Mouse (Mus musculus): ENCODE measurements around the gene Rin3. TPM values are rescaled to one million over a fixed set of nuclear protein-coding genes. Genes with fewer than 3 reads are reported as not detected.
A peak's percentile ranks its signal among the peaks of the same experiment; 100 is the strongest.

Rin3 gene
- total RNA-seq, 2 experiments from 2014 or later = 29.7 to 33.1 TPM

DNA sequence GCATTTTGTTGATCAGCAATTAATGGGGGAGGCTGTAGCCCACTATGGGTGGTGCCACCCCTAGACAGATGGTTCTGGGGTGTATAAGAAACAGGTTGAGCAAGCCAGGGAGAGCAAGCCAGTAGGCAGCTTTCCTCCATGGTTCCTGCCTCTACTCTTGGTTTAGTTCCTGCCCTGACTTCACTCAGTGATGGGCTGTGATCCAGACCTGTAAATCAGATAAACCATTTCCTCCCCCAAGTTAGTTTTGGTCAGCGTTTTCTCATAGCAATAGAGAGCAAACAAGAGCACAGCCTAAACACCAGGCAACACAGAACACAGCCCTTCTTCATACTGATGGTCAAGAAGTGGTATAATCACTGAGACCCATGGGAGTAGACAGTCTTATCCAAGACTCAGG is 18.7 kb downstream of the Rin3 start:
- DNase-seq (ENCODE audit: low spot score in 2 of 2) = no peak

DNA sequence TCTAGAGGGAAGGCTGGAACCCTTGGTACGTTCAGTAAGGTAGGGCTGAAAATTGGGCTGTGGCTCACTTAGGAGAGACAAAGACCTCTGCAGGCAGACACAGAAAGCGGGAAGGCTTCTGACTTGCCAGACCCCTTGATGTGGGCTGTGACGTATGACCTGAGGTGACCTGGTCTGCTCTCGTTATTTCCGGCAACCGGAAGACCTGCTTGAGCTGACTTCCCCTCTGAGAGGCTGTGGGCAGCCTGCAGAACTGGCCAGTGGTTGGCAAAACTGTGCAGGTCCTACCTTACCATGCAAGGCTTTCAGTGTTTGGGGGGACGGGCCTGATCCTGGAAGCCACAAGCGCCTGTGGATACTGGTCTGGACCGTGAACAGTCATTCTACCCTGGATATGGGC is 19.5 kb downstream of the Rin3 start:
- no peak for DNase-seq (ENCODE audit: low spot score in 2 of 2)

DNA sequence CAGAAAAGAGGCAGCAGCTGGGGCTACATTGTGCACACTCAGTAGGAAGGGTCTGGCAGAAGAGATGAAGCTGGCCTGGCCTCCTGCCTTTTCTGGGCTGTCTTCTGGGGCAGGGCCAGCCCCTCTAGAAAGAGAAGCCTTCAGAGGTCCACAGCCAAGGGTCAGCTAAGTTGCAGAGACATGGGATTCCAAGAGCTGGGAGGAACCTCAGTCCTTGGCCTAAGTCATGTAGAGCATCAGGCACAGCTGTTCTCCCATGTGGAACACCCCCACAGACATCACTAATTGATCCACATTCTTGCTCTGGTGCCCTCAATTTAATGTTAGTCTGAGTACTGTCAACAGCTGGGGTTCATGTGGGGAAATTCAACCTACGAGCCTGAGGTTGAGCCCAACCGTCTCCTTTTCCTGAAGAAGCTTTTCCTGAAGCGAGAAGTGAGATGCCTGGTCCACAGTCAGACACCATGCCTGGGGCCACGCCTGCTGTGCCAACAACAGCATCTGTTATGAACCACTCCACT is 20.0 kb downstream of the Rin3 start:
- peak; percentile 65 to 82 for DNase-seq (ENCODE audit: low spot score in 2 of 2)

DNA sequence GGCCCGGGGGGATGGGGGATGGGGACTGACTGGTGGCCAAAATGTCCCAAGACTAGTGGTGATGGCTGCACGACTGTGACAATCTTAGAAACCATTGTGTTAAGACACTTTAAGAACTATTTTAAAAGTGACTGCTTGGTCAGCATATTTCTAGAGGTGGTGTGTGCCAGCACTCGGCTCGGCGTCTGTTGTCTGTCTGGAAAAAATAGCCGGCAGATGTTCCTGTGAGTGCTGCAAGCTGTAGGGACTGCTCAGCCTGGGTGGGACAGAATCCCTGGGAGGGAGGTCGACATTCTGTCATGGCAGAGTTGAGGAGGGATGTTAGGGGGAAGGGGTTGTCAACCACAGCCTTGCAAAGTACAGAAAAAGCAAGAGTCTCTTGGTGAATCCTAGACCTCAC is 21.0 kb downstream of the Rin3 start:
- no peak for DNase-seq (ENCODE audit: low spot score in 2 of 2)

DNA sequence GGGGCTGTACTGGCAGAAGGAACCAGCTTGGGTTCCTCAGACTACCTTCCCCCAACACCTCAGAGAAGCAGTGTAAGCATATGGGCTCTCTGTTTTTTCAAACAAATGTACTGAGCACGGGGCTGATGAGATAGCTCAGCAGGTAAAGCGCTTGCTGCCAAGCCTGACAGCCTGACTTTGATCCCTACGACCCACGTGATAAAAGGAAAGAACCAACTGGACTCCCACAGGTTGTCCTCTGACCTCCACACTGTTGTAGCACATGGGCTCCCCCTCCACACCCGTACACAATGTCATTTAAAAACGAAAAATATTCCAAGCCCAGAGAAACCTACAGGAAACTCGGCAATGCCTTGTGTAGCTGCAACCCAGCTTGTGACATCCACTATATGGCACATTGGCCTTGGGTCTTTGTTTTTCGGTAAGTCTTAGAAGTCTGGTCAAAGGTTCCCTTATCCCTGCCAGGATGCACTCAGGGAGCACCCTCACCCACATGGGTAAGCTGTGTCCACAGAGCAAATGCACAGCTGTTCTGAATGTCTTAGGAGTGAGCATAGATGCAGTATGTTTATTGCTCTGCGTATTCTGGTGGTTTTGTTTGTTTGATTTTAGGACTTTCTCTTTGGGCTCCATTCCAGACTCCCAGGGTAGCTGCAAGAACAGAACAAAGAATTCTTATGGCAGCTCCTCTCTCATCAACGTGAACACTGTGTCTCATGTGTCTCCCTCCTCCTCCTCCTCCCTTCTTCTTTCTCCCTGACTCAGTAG is 22.4 kb downstream of the Rin3 start:
- no peak for DNase-seq (ENCODE audit: low spot score in 2 of 2)

DNA sequence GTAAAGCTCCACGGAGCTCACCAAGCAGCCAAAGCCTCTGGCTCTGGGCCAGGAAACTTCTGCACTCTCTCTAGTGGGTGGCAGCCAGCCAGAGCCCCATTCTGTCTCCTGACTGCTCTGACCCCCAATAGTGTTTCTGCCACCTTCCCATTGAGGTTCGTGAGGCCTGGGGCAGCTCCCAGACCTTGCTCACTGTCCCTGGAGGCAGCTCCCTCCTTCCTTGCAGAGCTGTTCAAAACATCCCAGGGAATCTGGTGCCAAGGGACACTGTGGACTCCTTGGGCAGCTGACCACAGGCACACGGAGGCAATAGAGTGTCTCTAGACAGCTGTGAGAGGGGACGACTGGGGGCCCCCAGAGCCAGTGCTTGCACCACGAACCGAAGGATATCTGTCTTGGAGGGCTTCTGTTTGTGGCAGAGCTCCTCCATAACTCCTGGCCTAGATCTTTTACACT is 25.2 kb downstream of the Rin3 start:
- DNase-seq (ENCODE audit: low spot score in 2 of 2) = peak in 1 of 2 experiments; percentile 73

DNA sequence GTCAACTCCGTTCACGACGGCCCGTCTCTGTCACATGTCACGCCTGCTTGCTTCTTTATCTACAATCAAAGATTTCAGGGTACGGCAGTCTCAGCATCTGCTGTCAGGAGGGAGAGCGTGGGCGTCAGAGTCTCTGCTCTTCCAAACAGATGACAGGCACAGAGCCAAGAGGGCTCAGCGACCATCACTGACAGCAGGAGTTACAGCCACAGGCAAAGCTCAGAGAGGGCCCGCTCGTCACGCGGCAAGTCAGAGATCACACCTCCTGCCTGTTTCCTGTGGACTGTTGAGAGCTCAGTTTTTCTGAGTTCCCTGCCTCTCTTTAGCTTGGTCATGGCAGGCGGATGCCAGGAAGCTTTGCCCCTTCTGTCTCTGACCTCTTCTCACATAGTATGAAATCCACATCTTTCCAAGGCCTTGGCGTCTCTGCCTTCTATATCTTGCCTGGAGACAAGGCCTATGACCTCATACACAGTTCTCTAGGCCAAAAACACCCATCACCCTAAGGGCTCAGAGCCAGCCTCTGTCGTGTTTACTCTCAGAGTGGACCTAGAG is 25.7 kb downstream of the Rin3 start:
- DNase-seq (ENCODE audit: low spot score in 2 of 2) = peak in 1 of 2 experiments; percentile 50

DNA sequence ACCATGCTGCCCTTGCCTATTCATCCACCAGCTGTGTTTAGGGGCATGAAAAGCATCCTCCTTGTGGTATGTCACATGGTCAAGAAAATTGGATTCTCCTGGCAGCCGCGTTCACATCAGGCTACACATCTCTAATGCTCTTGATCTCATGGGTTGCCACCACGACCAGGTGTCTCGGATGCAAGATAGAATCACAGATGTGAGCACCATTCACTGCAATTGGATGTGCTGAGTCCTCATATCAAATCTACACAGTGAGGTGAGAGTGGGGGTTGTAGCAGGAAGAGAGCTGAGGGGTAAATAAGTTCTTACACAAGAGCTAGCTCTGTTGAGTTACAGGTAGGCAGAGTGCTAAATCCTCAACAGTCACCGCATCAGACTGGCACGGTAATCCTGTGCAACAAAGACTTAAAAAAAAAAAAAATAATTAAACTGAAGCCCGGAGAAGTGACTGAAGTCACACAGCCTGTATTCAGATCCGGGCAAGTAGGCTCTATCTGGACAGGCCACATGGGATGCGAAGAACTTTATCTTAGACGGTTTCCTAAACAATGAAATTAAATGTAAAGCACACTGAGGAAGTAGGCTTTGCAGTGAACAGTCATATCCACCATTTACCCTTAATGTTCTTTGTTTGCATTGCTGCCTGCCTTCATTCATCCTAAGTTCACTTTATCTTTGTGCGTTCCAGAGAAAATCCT is 26.4 kb downstream of the Rin3 start:
- no peak for DNase-seq (ENCODE audit: low spot score in 2 of 2)

DNA sequence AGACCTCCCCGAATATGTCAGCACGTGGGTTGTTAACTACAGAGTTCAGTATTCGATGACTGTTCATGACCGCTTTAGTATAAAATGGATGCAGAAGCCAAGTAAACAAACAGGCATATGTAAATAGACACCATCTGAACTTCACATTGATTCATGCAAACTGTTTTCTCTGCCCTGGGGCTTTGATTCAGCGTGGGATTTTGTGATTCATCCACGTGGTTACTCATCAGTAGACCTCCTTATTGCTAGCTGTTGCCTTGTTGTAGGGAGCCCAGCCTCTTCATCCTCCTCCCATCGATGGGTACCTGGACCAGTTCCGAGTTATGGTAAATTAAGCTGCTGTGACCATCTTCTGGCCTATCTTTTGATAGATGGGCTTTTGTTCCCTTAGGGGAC is 26.9 kb downstream of the Rin3 start:
- no peak for DNase-seq (ENCODE audit: low spot score in 2 of 2)

DNA sequence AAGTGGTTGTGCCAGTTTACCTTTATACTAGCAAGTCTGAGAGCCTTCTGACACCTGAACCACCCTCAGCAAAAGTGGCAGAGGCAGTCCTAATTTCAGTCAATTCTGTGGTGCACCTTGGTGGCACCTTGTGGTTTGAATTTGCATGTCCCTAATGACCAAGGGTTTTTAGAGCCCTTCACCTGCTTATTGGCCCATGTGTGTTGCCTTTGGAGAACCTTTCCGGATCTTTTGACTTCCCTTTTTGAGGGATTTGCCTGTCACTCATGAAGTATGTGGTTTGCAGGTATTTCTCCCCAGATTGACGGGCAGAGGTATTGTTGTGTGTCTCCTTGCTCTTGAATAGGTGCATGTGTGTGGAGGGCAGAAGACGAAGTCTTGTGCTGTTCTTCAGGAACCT is 27.4 kb downstream of the Rin3 start:
- DNase-seq (ENCODE audit: low spot score in 2 of 2) = no peak

DNA sequence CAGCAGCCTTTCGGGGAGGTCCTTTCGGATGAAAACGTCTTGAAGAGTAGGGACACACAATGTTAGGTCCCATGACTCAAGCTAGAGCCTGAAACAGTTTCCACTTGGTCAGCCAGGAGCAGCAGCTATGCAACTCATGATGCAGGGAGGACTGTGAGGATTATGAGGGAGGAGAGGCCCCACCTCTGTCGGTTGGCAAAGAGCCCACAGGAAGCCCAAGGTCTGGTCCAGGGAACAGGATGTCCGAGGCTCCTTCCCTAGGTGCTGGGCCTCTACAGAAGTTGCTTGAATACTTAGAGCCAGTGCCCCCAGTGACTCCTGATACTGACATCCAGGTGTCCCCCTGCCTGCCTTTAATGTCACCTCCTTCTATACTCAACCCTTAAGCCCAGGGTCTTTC is 28.6 kb downstream of the Rin3 start:
- DNase-seq (ENCODE audit: low spot score in 2 of 2) = no peak

DNA sequence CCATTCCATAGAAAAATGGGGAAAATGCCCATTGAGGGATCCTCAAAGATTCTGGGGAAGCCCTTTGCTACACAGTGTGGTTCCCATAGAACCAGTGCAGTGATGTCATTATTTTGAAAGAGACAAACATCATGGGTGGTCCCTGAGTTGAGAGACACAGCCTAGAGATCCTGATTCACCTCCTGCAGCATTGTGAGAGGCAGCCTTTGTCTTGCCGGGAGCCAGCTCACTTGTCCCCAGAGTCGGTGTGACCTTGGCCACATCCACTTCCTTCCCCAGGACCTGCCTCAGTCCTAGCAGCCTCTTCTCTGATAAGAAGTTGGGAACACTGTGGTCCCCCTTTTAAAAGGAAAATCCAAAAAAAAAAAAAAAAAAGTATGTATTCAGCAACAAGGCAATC is 36.3 kb downstream of the Rin3 start:
- DNase-seq (ENCODE audit: low spot score in 2 of 2) = no peak

DNA sequence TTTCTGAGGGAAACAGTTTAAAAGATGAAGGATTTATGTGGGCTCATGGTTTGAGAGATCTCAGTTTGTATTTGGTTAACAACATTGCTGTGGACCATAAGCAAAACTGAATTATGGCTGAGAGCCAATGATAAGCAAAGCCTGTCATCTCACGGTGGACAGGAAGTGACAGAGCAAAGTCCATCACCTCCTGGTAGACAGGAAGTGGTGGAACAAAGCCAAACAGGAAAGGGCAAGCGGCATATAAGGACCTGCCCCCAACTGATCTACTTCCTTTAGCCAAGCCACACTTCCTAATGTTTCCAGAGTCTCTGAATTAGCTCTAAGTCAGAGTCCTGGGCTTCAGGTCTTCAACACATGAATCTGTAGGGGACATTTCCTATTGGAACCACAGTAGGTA is 37.1 kb downstream of the Rin3 start:
- DNase-seq (ENCODE audit: low spot score in 2 of 2) = no peak

DNA sequence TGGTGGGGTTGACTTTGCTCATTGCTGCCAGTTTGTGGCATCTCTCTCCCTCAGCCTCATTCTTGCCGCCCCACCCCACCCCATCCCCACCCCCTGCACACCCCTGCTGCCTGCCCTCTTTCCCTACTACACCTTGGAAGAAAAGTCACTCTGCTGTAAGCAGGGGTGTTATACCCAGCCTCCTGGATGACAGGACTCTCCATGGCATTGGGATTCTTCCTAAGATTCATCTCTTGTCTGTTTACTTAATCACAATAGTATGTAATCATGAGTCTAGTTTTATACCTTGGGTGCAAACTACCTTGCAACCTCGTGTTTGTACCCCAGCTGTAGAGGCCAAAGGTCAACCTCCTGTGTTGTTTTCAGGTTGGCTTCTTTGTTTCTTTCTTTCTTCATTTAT is 37.5 kb downstream of the Rin3 start:
- no peak for DNase-seq (ENCODE audit: low spot score in 2 of 2)

DNA sequence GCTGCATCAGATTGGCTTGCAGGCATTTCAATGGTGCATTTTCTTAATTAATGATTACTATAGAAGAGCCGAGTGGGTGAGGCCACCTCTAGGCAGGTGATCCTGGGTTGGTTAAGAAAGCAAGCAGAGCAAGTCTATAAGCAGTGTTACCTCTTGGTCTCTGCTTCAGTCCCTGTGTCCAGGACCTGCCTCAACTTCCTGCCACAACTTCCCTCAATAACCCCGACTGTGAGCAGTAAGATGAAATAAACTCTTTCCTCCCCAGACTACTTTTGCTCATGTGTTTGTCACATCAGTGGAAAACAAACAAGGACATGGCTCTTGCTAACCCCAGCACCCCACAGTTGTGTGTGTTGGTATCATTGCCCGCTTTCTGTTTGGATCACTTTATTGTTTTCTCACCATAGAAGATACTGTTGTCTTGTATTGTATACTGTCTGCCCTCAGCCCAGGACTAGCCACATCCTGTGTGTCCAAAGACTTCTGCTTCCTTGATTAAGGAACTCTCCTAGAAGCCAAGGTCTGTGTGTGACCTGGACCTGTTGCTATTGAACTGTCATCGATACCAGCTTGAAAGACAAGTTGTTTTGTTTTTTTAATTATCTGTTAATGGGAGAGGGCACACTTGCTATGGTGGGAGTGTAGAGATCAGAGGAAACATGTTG is 38.3 kb downstream of the Rin3 start:
- DNase-seq (ENCODE audit: low spot score in 2 of 2) = no peak

DNA sequence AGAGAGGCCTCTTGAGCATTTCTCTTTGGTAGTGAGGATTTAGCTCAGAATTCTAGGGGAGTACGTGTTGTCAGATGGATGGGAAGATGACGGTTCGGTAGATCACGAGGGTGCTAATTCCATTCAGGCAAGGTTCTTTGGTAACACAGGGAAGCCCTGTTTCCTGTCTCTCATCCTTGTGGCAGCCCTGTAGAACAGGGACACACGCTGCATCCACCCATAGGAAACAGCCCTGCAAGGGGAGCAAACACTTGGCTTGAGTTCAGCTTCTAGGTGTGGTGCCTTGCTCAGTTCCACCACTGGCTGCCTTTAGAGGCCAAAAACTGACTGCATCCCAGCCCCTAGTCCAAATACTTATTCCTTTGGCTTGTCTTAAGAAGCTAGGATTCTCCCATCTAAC is 39.0 kb downstream of the Rin3 start:
- no peak for DNase-seq (ENCODE audit: low spot score in 2 of 2)

DNA sequence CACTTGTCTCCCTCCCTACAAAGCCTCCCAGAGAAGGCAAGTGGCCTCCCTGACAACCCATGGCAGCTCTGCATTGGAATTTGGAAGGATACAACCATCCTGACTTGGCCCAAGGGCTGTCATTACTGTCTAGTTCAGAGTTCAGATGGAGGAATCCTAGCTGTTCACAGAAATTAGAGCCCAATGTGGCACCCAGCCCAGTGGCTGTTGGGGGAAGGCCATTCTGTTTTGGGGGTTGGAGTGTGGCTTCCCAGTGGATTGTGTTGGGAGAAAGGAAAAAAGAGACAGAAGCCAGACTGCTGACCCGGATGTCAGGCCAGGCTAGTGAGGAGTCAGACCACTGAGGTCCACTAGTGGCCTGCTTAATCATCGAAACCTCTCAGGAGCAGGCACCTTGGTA is 40.5 kb downstream of the Rin3 start:
- DNase-seq (ENCODE audit: low spot score in 2 of 2) = peak in 1 of 2 experiments; percentile 67

DNA sequence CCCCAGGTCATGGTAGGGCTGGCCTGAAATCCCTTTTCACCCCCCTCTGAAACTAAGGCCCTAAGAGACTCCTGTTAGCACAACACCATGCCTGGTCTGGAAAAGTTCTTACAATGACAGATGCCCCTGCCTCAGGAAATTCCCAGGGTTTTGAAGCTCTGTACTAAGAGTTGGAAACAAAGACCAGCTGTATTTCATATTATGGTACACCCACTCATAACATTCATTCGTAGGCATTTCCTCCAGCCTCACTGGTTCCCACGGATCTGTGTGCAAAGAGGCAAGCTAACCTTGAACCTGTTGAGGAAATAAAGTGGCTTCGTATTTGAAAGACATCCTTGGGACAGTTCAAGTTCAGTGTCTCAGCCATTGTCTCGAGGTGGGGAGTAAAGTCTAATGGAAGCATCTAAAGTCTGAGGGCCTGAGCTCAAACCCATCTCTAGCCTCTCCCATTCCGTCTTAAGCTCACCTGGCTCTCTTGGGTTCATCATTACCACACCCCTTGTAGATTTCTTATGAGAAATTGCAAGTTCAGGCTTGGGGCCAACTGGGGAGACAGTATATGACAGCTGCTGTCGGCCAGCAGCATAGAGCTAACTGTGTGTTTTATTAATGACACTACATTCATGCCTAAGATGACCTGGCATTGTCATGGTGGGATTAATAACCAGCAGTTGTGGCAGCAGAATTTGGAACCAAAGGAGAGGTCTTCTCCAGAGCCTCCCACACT is 41.5 kb downstream of the Rin3 start:
- peak in 1 of 2 experiments; percentile 24 for DNase-seq (ENCODE audit: low spot score in 2 of 2)

DNA sequence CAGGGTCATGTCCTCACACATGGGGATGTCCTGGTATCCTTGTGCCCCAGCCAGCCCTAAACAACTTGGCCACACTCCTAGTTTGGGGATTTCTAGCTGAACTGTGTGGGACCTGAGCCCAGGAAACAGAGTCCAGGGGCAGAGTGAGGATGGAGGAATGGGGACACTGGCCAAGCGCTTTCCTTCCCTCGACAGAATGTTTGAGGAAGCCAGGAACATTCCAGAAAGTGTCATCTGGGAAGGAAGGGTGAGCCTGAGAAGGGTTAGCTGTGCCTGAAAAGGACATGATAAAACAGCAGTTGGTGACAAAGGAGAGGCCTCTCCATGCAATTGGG is 42.0 kb downstream of the Rin3 start:
- DNase-seq (ENCODE audit: low spot score in 2 of 2) = peak in 1 of 2 experiments; percentile 67

DNA sequence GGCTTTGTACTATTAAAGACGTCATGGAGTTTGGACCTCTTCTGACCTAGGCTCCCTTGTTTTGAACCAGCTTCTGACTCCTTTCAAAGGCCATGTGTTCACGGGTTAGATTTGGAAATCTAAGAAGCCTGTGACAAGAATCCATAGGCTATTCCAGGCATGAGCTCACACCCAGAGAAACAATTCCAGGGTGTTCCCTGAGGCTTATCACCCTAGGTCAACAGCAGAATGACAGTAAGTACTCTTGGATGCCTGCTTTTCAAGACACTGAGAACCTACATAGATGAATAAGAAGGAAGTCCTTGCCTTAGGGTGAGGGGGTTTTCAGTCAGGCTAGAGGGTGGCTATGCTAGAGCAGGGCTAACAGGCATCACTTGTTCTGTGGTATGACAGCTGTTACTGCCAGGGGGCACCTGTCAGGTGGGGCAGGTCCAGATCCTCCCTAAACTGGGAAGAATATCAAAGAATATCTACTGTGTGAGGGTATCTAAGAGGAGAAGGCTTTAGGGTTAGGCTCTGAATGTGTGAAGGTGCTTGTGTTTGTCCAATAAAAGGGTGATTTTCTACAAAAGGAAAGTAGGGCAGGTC is 44.0 kb downstream of the Rin3 start:
- DNase-seq (ENCODE audit: low spot score in 2 of 2) = no peak

DNA sequence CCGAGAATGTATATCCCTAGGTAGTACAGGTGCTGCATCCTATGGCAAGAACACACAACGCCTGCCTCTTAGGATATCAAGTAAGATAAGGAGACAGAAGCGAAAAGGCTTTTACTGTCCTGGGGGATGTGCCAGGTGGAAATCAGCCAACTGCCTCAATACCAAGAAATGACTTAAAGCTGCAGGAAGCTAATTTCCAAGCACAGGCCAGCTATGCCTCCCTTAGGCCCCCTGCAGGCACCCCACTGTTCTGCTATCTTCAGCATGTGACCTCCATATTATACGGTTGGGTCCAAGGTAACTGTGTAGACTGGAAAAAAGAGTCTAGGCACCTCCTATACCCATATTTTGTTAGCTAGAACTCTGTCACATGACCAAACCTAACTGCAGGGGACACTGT is 44.7 kb downstream of the Rin3 start:
- peak in 1 of 2 experiments; percentile 53 for DNase-seq (ENCODE audit: low spot score in 2 of 2)
